Mouse (Mus musculus): ENCODE data around the gene Sike1. TPM values are rescaled to one million over a fixed set of nuclear protein-coding genes. Genes with fewer than 3 reads are reported as not detected.
A peak's percentile ranks its signal among the peaks of the same experiment; 100 is the strongest.

Gene Sike1
- polyA plus RNA-seq, 1 experiment from 2014 or later = 55.4 TPM

DNA sequence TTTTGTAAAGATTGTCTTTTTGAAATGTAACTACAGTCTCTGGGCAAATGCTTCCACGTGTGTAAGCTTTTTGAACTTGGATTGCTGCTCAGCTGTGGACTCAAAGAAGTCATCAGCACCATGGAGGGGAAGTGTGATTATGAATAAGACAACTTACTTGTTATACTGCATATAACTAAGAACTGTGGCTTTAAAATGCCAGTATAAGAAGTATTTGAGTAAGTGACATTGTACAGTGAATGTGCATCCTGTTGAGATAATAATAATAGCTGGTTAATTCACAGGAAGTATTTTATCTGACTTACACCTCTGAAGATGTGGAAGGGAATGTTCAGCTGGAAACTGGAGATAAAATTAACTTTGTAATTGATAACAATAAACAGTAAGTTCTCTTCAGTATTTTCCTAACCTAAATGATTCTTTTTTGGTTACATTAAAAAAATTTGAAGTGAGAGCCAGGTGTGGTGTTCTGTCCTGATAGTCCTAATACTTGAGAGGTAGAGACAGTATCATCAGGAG lies 45.4 kb downstream of the Sike1 start:
- H3K36me3 ChIP-seq = peaks cover 50% of the 10 kb centered on the region

DNA sequence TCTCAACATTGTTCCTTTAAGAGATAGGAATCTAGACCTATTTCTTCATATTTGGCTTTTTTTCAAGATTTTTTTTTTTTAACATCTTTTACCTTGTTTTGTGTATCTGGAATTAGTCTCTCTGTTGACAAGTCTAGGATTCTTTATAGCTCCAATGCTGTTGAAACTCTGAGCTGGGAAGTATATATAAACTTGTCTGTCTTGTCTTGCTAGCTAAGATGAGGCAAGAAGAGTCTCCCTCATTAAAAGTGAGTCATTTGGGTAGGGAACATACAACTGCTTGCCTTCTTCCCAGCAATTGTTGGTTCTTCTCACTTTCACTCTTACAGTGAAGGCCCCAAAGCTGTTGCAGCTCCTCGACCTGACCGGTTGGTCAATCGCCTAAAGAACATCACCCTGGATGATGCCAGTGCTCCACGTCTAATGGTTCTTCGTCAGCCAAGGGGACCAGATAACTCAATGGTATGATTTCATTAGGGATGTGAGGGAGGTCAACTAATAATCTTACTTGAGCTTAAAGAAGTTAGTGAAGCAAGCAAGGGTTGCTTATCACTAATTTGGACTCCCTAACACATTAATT lies 60.6 kb downstream of the Sike1 start:
- 94% methylated on average over 5 of the region's 5 CpGs for WGBS

More for the DNA sequence above, 45.4 kb downstream of the Sike1 start:
- H3K27me3 ChIP-seq (replicated peaks) = no peaks in the 10 kb centered on the region
- H3K9me3 ChIP-seq (replicated peaks) = no peaks in the 10 kb centered on the region
- 91% methylated on average over 1 of the region's 1 CpGs for WGBS
- ATAC-seq (ENCODE audit: low FRiP score) = no peak
- H3K4me1 ChIP-seq = no peaks in the 10 kb centered on the region
- H3K4me3 ChIP-seq (replicated peaks) = no peak overlapping the region
- H3K4me2 ChIP-seq = no peak overlapping the region
- no peak overlapping the region for H3K27ac ChIP-seq (replicated peaks)
- no peak overlapping the region for H3K9ac ChIP-seq (replicated peaks)

GRCm38 (mm10) chr3:103057752-103058151 lies 62.2 kb downstream of the Sike1 start:
- WGBS = 1% methylated on average over 10 of the region's 10 CpGs
- Histone ChIP-seq H3K27me3 (replicated peaks) (no peaks in the 10 kb centered on the region), H3K4me1 (peaks cover 12% of the 10 kb centered on the region), H3K9ac (replicated peaks) (peak overlapping the region; percentile 81; the same call in 1 of the 2 replicates), H3K36me3 (peaks cover 61% of the 10 kb centered on the region), H3K4me3 (replicated peaks) (peak overlapping the region; percentile 83), H3K4me2 (peak overlapping the region; percentile 70), H3K27ac (replicated peaks) (peak overlapping the region; percentile 95), H3K9me3 (replicated peaks) (no peaks in the 10 kb centered on the region)
- peak; percentile 50 for ATAC-seq (ENCODE audit: low FRiP score)

More for the DNA sequence above, 60.6 kb downstream of the Sike1 start:
- no peaks in the 10 kb centered on the region for H3K9me3 ChIP-seq (replicated peaks)
- H3K4me2 ChIP-seq = no peak overlapping the region
- H3K27me3 ChIP-seq (replicated peaks) = no peaks in the 10 kb centered on the region
- no peak overlapping the region for H3K4me3 ChIP-seq (replicated peaks)
- H3K36me3 ChIP-seq = peaks cover 57% of the 10 kb centered on the region
- H3K4me1 ChIP-seq = peaks cover 12% of the 10 kb centered on the region
- no peak for ATAC-seq (ENCODE audit: low FRiP score)
- no peak overlapping the region for H3K27ac ChIP-seq (replicated peaks)
- H3K9ac ChIP-seq (replicated peaks) = no peak overlapping the region

Other genes with a start within 250 kb of the Sike1 start
- 0.14 and 0.17 TPM in 2 replicates for gene Tshb, start 213.0 kb upstream of the Sike1 start, polyA plus RNA-seq (2015; fragmentation: Nextera tagmentation; extraction: Ambion mirVana)
- not detected in 2 replicates for gene Sycp1, start 59.6 kb upstream of the Sike1 start, polyA plus RNA-seq (2015; fragmentation: Nextera tagmentation; extraction: Ambion mirVana)
- 0.06 and 0.15 TPM in 2 replicates for gene Nr1h5, start 31.6 kb upstream of the Sike1 start, polyA plus RNA-seq (2015; fragmentation: Nextera tagmentation; extraction: Ambion mirVana)
- 294 and 309 TPM in 2 replicates for gene Csde1, start 24.7 kb downstream of the Sike1 start, polyA plus RNA-seq (2015; fragmentation: Nextera tagmentation; extraction: Ambion mirVana)
- gene Nras, start 62.6 kb downstream of the Sike1 start, polyA plus RNA-seq (2015; fragmentation: Nextera tagmentation; extraction: Ambion mirVana) = 76.8 and 85.3 TPM in 2 replicates
- gene Ampd1, start 78.3 kb downstream of the Sike1 start, polyA plus RNA-seq (2015; fragmentation: Nextera tagmentation; extraction: Ambion mirVana) = 0.86 and 0.88 TPM in 2 replicates
- 1.3 and 3.6 TPM in 2 replicates for gene Dennd2c, start 106.9 kb downstream of the Sike1 start, polyA plus RNA-seq (2015; fragmentation: Nextera tagmentation; extraction: Ambion mirVana)
- 196 and 199 TPM in 2 replicates for gene Bcas2, start 175.9 kb downstream of the Sike1 start, polyA plus RNA-seq (2015; fragmentation: Nextera tagmentation; extraction: Ambion mirVana)